Mouse (Mus musculus) midbrain, embryonic 16.5 days (tissue): ENCODE measurements around the gene Stxbp4. TPM values are rescaled to one million over a fixed set of nuclear protein-coding genes. Genes with fewer than 3 reads are reported as not detected.
A peak's percentile ranks its signal among the peaks of the same experiment; 100 is the strongest.

Source experiments
- ATAC-seq: fragments of 200-750 bp; cut with Nextera tagmentation; 2 replicates; pipeline ENCODE4 v1.8.0; 2017; ENCODE audit warnings: moderate TSS enrichment
- H3K27ac ChIP-seq: fragments of 300-500 bp; sonication (generic); 2 replicates; pipeline ENCODE4 v1.5.1; 2014; ENCODE audit warnings: mild to moderate bottlenecking, low read length, mixed read lengths
- H3K27me3 ChIP-seq: fragments of 300-500 bp; sonication (generic); 2 replicates; pipeline ENCODE4 v1.6.1; 2014; ENCODE audit warnings: low read depth, low read length, mixed read lengths; ENCODE audit not compliant: control insufficient read depth, insufficient read depth
- H3K36me3 ChIP-seq: fragments of 300-500 bp; sonication (generic); 2 replicates; pipeline ENCODE4 v1.6.1; 2014; ENCODE audit warnings: mild to moderate bottlenecking, low read length, moderate library complexity, mixed read lengths; ENCODE audit not compliant: control insufficient read depth, insufficient read depth
- H3K4me1 ChIP-seq: fragments of 300-500 bp; sonication (generic); 2 replicates; pipeline ENCODE4 v1.6.1; 2014; ENCODE audit warnings: mild to moderate bottlenecking, low read length, mixed read lengths; ENCODE audit not compliant: control insufficient read depth, insufficient read depth
- H3K4me2 ChIP-seq: fragments of 300-500 bp; sonication (generic); 2 replicates; pipeline ENCODE4 v1.6.1; 2014; ENCODE audit warnings: mild to moderate bottlenecking, low read length, mixed read lengths
- H3K4me3 ChIP-seq: fragments of 300-500 bp; sonication (generic); 2 replicates; pipeline ENCODE4 v1.5.1; 2014; ENCODE audit warnings: low read depth, mild to moderate bottlenecking, low read length, moderate library complexity, mixed read lengths
- H3K9ac ChIP-seq: fragments of 300-500 bp; sonication (generic); 2 replicates; pipeline ENCODE4 v1.6.1; 2014; ENCODE audit warnings: low read depth, low read length, mixed read lengths
- H3K9me3 ChIP-seq: fragments of 300-500 bp; sonication (generic); replicated peaks from 2 replicates; pipeline ENCODE4 v1.6.1; 2014; ENCODE audit warnings: mild to moderate bottlenecking, low read length, mixed read lengths; ENCODE audit not compliant: control insufficient read depth, poor library complexity, severe bottlenecking
- WGBS: fragments of 180-500 bp; shearing (Covaris S2); extraction: QIAGEN DNeasy Blood & Tissue Kit; methylation state at CpG from one replicate; pipeline ENCODE4 v1.1.7; 2014; 5-methylcytosine and 5-hydroxymethylcytosine counted together
- polyA plus RNA-seq: library from polyadenylated mRNA; unstranded; fragments of >200 nt; fragmentation: Nextera tagmentation; extraction: Ambion mirVana; gene quantifications from 2 replicates; pipeline ENCODE4 v1.2.1, GENCODE M21; 2015

Gene Stxbp4
- polyA plus RNA-seq, 1 experiment from 2014 or later, result 17.4 TPM

- no peak for ATAC-seq
- Histone ChIP-seq H3K9me3 (no peaks in the 10 kb centered on the region), H3K4me2 (no peak overlapping the region), H3K9ac (no peak overlapping the region), H3K36me3 (no peaks in the 10 kb centered on the region), H3K27ac (no peak overlapping the region), H3K27me3 (no peaks in the 10 kb centered on the region), H3K4me3 (no peak overlapping the region), H3K4me1 (peaks cover 23% of the 10 kb centered on the region)
- WGBS, result 86% methylated on average over 4 of the region's 4 CpGs
Measured at GRCm38 (mm10) chr11:90556517-90556916, 81.4 kb downstream of the Stxbp4 start.

- no peak overlapping the region for H3K4me2 ChIP-seq
- H3K27me3 ChIP-seq, result no peaks in the 10 kb centered on the region
- no peak overlapping the region for H3K27ac ChIP-seq
- H3K4me3 ChIP-seq, result no peak overlapping the region
- no peaks in the 10 kb centered on the region for H3K36me3 ChIP-seq
- peaks cover 29% of the 10 kb centered on the region for H3K4me1 ChIP-seq
- H3K9ac ChIP-seq, result no peak overlapping the region
- 65% methylated on average over 5 of the region's 5 CpGs for WGBS
- no peaks in the 10 kb centered on the region for H3K9me3 ChIP-seq
- no peak for ATAC-seq
Measured at GRCm38 (mm10) chr11:90553963-90554362, 83.9 kb downstream of the Stxbp4 start.

- H3K4me2 ChIP-seq, result 0 out of 2 replicates have a peak overlapping the region, but pooled peaks have one; percentile 16
- H3K9me3 ChIP-seq, result no peaks in the 10 kb centered on the region
- no peaks in the 10 kb centered on the region for H3K36me3 ChIP-seq
- 16% methylated on average over 18 of the region's 18 CpGs for WGBS
- H3K4me1 ChIP-seq, result peaks cover 33% of the 10 kb centered on the region
- no peak overlapping the region for H3K4me3 ChIP-seq
- no peaks in the 10 kb centered on the region for H3K27me3 ChIP-seq
- H3K9ac ChIP-seq, result no peak overlapping the region
- peak; percentile 55; the same call in 1 of the 2 replicates for ATAC-seq
- peak overlapping the region; percentile 40 for H3K27ac ChIP-seq
Measured at GRCm38 (mm10) chr11:90552303-90553201, 85.3 kb downstream of the Stxbp4 start.

- WGBS, result 4% methylated on average over 13 of the region's 13 CpGs
Measured at GRCm38 (mm10) chr11:90548560-90548959, 89.3 kb downstream of the Stxbp4 start.

GRCm38 (mm10) chr11:90538636-90539263 is 99.1 kb downstream of the Stxbp4 start:
- Histone ChIP-seq H3K4me3 (no peak overlapping the region), H3K9ac (no peak overlapping the region), H3K36me3 (peaks cover 4% of the 10 kb centered on the region; the same call in 1 of the 2 replicates), H3K4me1 (no peaks in the 10 kb centered on the region), H3K27me3 (no peaks in the 10 kb centered on the region; the same call in 1 of the 2 replicates), H3K4me2 (no peak overlapping the region), H3K27ac (no peak overlapping the region), H3K9me3 (no peaks in the 10 kb centered on the region)
- 95% methylated on average over 7 of the region's 7 CpGs for WGBS
- no peak for ATAC-seq

More at GRCm38 (mm10) chr11:90548560-90548959, 89.3 kb downstream of the Stxbp4 start:
- Histone ChIP-seq H3K27ac (peak overlapping the region; percentile 77), H3K4me3 (no peak overlapping the region), H3K36me3 (no peaks in the 10 kb centered on the region), H3K4me2 (peak overlapping the region; percentile 21), H3K9ac (no peak overlapping the region), H3K9me3 (no peaks in the 10 kb centered on the region), H3K4me1 (peaks cover 33% of the 10 kb centered on the region), H3K27me3 (no peaks in the 10 kb centered on the region)
- peak; percentile 82 for ATAC-seq

- H3K27me3 ChIP-seq, result no peaks in the 10 kb centered on the region
- no peak for ATAC-seq
- 0 out of 2 replicates have a peak, but pooled peaks cover 2% of the 10 kb centered on the region for H3K36me3 ChIP-seq
- no peaks in the 10 kb centered on the region for H3K9me3 ChIP-seq
- H3K4me1 ChIP-seq, result peaks cover 12% of the 10 kb centered on the region; the same call in 1 of the 2 replicates
- no peak overlapping the region for H3K4me2 ChIP-seq
- no peak overlapping the region for H3K4me3 ChIP-seq
- no peak overlapping the region for H3K9ac ChIP-seq
- WGBS, result 95% methylated on average over 2 of the region's 2 CpGs
- H3K27ac ChIP-seq, result no peak overlapping the region
Measured at GRCm38 (mm10) chr11:90525311-90525710, 112.6 kb downstream of the Stxbp4 start.

- Histone ChIP-seq H3K4me1 (peaks cover 13% of the 10 kb centered on the region; the same call in 1 of the 2 replicates), H3K4me2 (no peak overlapping the region), H3K27ac (0 out of 2 replicates have a peak overlapping the region, but pooled peaks have one; percentile 2), H3K27me3 (no peaks in the 10 kb centered on the region), H3K4me3 (no peak overlapping the region), H3K36me3 (no peaks in the 10 kb centered on the region), H3K9ac (no peak overlapping the region), H3K9me3 (no peaks in the 10 kb centered on the region)
- WGBS, result 49% methylated on average over 8 of the region's 8 CpGs
- ATAC-seq, result peak; percentile 62; the same call in 1 of the 2 replicates
Measured at GRCm38 (mm10) chr11:90521040-90521439, 116.8 kb downstream of the Stxbp4 start.

- no peak for ATAC-seq
- Histone ChIP-seq H3K4me1 (peaks cover 16% of the 10 kb centered on the region; the same call in 1 of the 2 replicates), H3K9me3 (no peaks in the 10 kb centered on the region), H3K9ac (no peak overlapping the region), H3K36me3 (no peaks in the 10 kb centered on the region), H3K4me2 (no peak overlapping the region), H3K27ac (no peak overlapping the region), H3K27me3 (no peaks in the 10 kb centered on the region), H3K4me3 (no peak overlapping the region)
- 84% methylated on average over 1 of the region's 1 CpGs for WGBS
Measured at GRCm38 (mm10) chr11:90517750-90518149, 120.1 kb downstream of the Stxbp4 start.
